Mouse (Mus musculus) G1E (cell line): ENCODE measurements around the gene Pign.

Experiments used
- CTCF ChIP-seq: IDR thresholded peaks from 2 replicates; pipeline ENCODE4 v1.5.1; 2012; ENCODE audit warnings: low read depth, low read length, inconsistent platforms, mixed read lengths
- GATA1 ChIP-seq: IDR thresholded peaks from 2 replicates; pipeline ENCODE4 v1.6.1; 2012; ENCODE audit warnings: borderline replicate concordance, low read length, inconsistent platforms, mixed read lengths
- GATA2 ChIP-seq: IDR thresholded peaks from 2 replicates; pipeline ENCODE4 v1.6.1; 2012; ENCODE audit warnings: low read depth, low read length, inconsistent platforms, borderline replicate concordance
- POLR2AphosphoS5 ChIP-seq: IDR thresholded peaks from 2 replicates; pipeline ENCODE4 v1.6.1; 2012; ENCODE audit warnings: low read depth, low read length, inconsistent platforms; ENCODE audit not compliant: insufficient replicate concordance
- TAL1 ChIP-seq: conservative IDR thresholded peaks from 2 replicates; pipeline ENCODE4 v1.6.1; 2012; ENCODE audit warnings: low read depth, low read length, inconsistent platforms, mixed read lengths

- no peak for TF ChIP-seq CTCF
- no peak for TF ChIP-seq GATA1
- TF ChIP-seq POLR2AphosphoS5: no peak
- no peak for TF ChIP-seq TAL1
- TF ChIP-seq GATA2: no peak
These were observed 33.0 kb downstream of the Pign start for GRCm38 (mm10) chr1:105630481-105630880.
